Mouse (Mus musculus) CH12.LX (cell line): ENCODE results near the gene Stx5a. TPM values are rescaled to one million over a fixed set of nuclear protein-coding genes. Genes with fewer than 3 reads are reported as not detected.
A peak's percentile ranks its signal among the peaks of the same experiment; 100 is the strongest.

ENCODE experiments used
- DNase-seq: peaks from one replicate; pipeline ENCODE4 v3.0.0-alpha.2; 2013; ENCODE audit errors: extremely low read depth
- H3K27ac ChIP-seq: 2 replicates; pipeline ENCODE4 v1.5.1; 2012; ENCODE audit warnings: low read depth, mild to moderate bottlenecking, control low read depth, moderate library complexity; ENCODE audit not compliant: insufficient read depth
- H3K27me3 ChIP-seq: replicated peaks from 2 replicates; pipeline ENCODE3; 2012; ENCODE audit warnings: inconsistent platforms
- H3K36me3 ChIP-seq, 2 experiments: replicated peaks in 1 of 2; 2 replicates each; pipeline versions ENCODE3 to v1.6.1; 2012; ENCODE audit warnings: inconsistent platforms in 1 of 2, low read length in 1 of 2, mild to moderate bottlenecking in 1 of 2, mixed read lengths in 1 of 2, moderate library complexity in 1 of 2; ENCODE audit not compliant: control insufficient read depth in 1 of 2, insufficient read depth in 1 of 2
- H3K4me1 ChIP-seq, 2 experiments: 2 replicates each; pipeline ENCODE4 v1.6.1; 2012; ENCODE audit warnings: inconsistent platforms in 1 of 2, moderate library complexity in 1 of 2; ENCODE audit not compliant: insufficient read depth in 2 of 2, control insufficient read depth in 1 of 2
- H3K4me2 ChIP-seq: 2 replicates; pipeline ENCODE4 v1.6.1; 2012; ENCODE audit warnings: low read depth, mild to moderate bottlenecking, control low read depth; ENCODE audit not compliant: poor library complexity, insufficient read depth, severe bottlenecking
- H3K4me3 ChIP-seq, 3 experiments: fragments of 150-350 bp in 1 of 3; sonication (generic) in 1 of 3; replicated peaks in 1 of 3; 2 replicates each; pipeline versions ENCODE3 to v1.5.1; 2011 to 2012; ENCODE audit warnings: low read depth in 2 of 3, low read length in 2 of 3, mild to moderate bottlenecking in 2 of 3, moderate library complexity in 2 of 3, control low read depth in 1 of 3, improper control_type of control experiment in 1 of 3, inconsistent platforms in 1 of 3, mixed read lengths in 1 of 3; ENCODE audit not compliant: poor library complexity in 1 of 3
- H3K79me2 ChIP-seq: replicated peaks from 2 replicates; pipeline ENCODE4 v1.6.1; 2012; ENCODE audit warnings: mild to moderate bottlenecking, moderate library complexity; ENCODE audit not compliant: control insufficient read depth, poor library complexity, insufficient read depth, severe bottlenecking; ENCODE audit errors: extremely low read depth
- H3K9ac ChIP-seq: 2 replicates; pipeline ENCODE4 v1.6.1; 2012; ENCODE audit warnings: low read depth, mild to moderate bottlenecking, control low read depth, moderate library complexity; ENCODE audit not compliant: insufficient read depth
- H3K9me3 ChIP-seq: replicated peaks from 2 replicates; pipeline ENCODE3; 2012; ENCODE audit warnings: low read length, inconsistent platforms, mixed read lengths
- BHLHE40 ChIP-seq: IDR thresholded peaks from 2 replicates; pipeline ENCODE4 v1.6.1; 2011; ENCODE audit warnings: mild to moderate bottlenecking, low read depth, low read length, improper control_type of control experiment
- CHD1 ChIP-seq: IDR thresholded peaks from 2 replicates; pipeline ENCODE4 v1.6.1; 2012; ENCODE audit warnings: low read depth, low read length, improper control_type of control experiment, inconsistent platforms
- CHD2 ChIP-seq: IDR thresholded peaks from 2 replicates; pipeline ENCODE4 v1.6.1; 2011; ENCODE audit warnings: low read length, improper control_type of control experiment
- ELF1 ChIP-seq: IDR thresholded peaks from 2 replicates; pipeline ENCODE4 v1.6.1; 2014; ENCODE audit warnings: low read depth, mild to moderate bottlenecking, inconsistent platforms, low read length, improper control_type of control experiment
- EP300 ChIP-seq: IDR thresholded peaks from 2 replicates; pipeline ENCODE4 v1.6.1; 2011; ENCODE audit warnings: low read length, improper control_type of control experiment
- ETS1 ChIP-seq: conservative IDR thresholded peaks from 2 replicates; pipeline ENCODE4 v1.6.1; 2012; ENCODE audit warnings: low read depth, mild to moderate bottlenecking, inconsistent platforms, low read length, improper control_type of control experiment, moderate library complexity
- IRF4 ChIP-seq: IDR thresholded peaks from 2 replicates; pipeline ENCODE4 v1.6.1; 2014; ENCODE audit warnings: low read depth, mild to moderate bottlenecking, inconsistent platforms, low read length, improper control_type of control experiment
- JUN ChIP-seq: IDR thresholded peaks from 2 replicates; pipeline ENCODE4 v1.6.1; 2011; ENCODE audit warnings: low read depth, mild to moderate bottlenecking, low read length, improper control_type of control experiment, moderate library complexity; ENCODE audit not compliant: insufficient read depth
- JUND ChIP-seq: conservative IDR thresholded peaks from 2 replicates; pipeline ENCODE4 v1.6.1; 2011; ENCODE audit warnings: low read depth, low read length, improper control_type of control experiment
- KAT2A ChIP-seq: IDR thresholded peaks from 2 replicates; pipeline ENCODE4 v1.6.1; 2012; ENCODE audit warnings: low read length, improper control_type of control experiment, inconsistent platforms; ENCODE audit not compliant: insufficient replicate concordance
- MAFK ChIP-seq: IDR thresholded peaks from 2 replicates; pipeline ENCODE4 v1.6.1; 2011; ENCODE audit warnings: low read length, improper control_type of control experiment; ENCODE audit not compliant: insufficient replicate concordance
- MAX ChIP-seq: IDR thresholded peaks from 2 replicates; pipeline ENCODE4 v1.6.1; 2011; ENCODE audit warnings: low read length, improper control_type of control experiment
- MEF2A ChIP-seq: IDR thresholded peaks from 2 replicates; pipeline ENCODE4 v1.6.1; 2014; ENCODE audit warnings: low read depth, mild to moderate bottlenecking, inconsistent platforms, low read length, improper control_type of control experiment, borderline replicate concordance
- MXI1 ChIP-seq: IDR thresholded peaks from 2 replicates; pipeline ENCODE4 v1.6.1; 2011; ENCODE audit warnings: mild to moderate bottlenecking, low read depth, low read length, improper control_type of control experiment
- MYC ChIP-seq: IDR thresholded peaks from 2 replicates; pipeline ENCODE4 v1.6.1; 2011; ENCODE audit warnings: low read depth, mild to moderate bottlenecking, improper control_type of control experiment, low read length
- NELFE ChIP-seq: IDR thresholded peaks from 2 replicates; pipeline ENCODE4 v1.6.1; 2011; ENCODE audit warnings: low read depth, low read length, improper control_type of control experiment
- NRF1 ChIP-seq: IDR thresholded peaks from 2 replicates; pipeline ENCODE4 v1.6.1; 2014; ENCODE audit warnings: low read depth, mild to moderate bottlenecking, inconsistent platforms, low read length, improper control_type of control experiment, moderate library complexity
- PAX5 ChIP-seq: IDR thresholded peaks from 2 replicates; pipeline ENCODE4 v1.6.1; 2012; ENCODE audit warnings: low read length, inconsistent platforms, mixed read lengths
- POLR2A ChIP-seq: IDR thresholded peaks from 2 replicates; pipeline ENCODE4 v1.6.1; 2011; ENCODE audit warnings: low read depth, mild to moderate bottlenecking, improper control_type of control experiment, low read length
- POLR2AphosphoS2 ChIP-seq: IDR thresholded peaks from 2 replicates; pipeline ENCODE4 v1.6.1; 2011; ENCODE audit warnings: low read depth, low read length, improper control_type of control experiment
- RAD21 ChIP-seq: IDR thresholded peaks from 2 replicates; pipeline ENCODE4 v1.6.1; 2011; ENCODE audit warnings: low read depth, mild to moderate bottlenecking, low read length, improper control_type of control experiment, moderate library complexity
- RCOR1 ChIP-seq: conservative IDR thresholded peaks from 2 replicates; pipeline ENCODE4 v1.6.1; 2012; ENCODE audit warnings: low read depth, mild to moderate bottlenecking, inconsistent platforms, low read length, improper control_type of control experiment
- SIN3A ChIP-seq: IDR thresholded peaks from 2 replicates; pipeline ENCODE4 v1.6.1; 2012; ENCODE audit warnings: low read length, improper control_type of control experiment, inconsistent platforms
- SMC3 ChIP-seq: IDR thresholded peaks from 2 replicates; pipeline ENCODE4 v1.6.1; 2011; ENCODE audit warnings: low read depth, low read length, improper control_type of control experiment
- TBP ChIP-seq: conservative IDR thresholded peaks from 2 replicates; pipeline ENCODE4 v1.6.1; 2011; ENCODE audit warnings: low read depth, low read length, improper control_type of control experiment
- TCF12 ChIP-seq: IDR thresholded peaks from 2 replicates; pipeline ENCODE4 v1.6.1; 2014; ENCODE audit warnings: low read depth, mild to moderate bottlenecking, inconsistent platforms, low read length, improper control_type of control experiment
- USF1 ChIP-seq: IDR thresholded peaks from 2 replicates; pipeline ENCODE4 v1.6.1; 2014; ENCODE audit warnings: low read depth, mild to moderate bottlenecking, inconsistent platforms, low read length, improper control_type of control experiment
- USF2 ChIP-seq: conservative IDR thresholded peaks from 2 replicates; pipeline ENCODE4 v1.6.1; 2011; ENCODE audit warnings: low read depth, low read length, improper control_type of control experiment
- ZC3H11A ChIP-seq: IDR thresholded peaks from 2 replicates; pipeline ENCODE4 v1.6.1; 2012; ENCODE audit warnings: low read depth, mild to moderate bottlenecking, inconsistent platforms, low read length, improper control_type of control experiment
- ZKSCAN1 ChIP-seq: IDR thresholded peaks from 2 replicates; pipeline ENCODE4 v1.6.1; 2012; ENCODE audit warnings: low read depth, inconsistent platforms, low read length, improper control_type of control experiment, borderline replicate concordance
- ZMIZ1 ChIP-seq: IDR thresholded peaks from 2 replicates; pipeline ENCODE4 v1.6.1; 2012; ENCODE audit warnings: low read depth, mild to moderate bottlenecking, inconsistent platforms, low read length, improper control_type of control experiment
- ZNF384 ChIP-seq: IDR thresholded peaks from 2 replicates; pipeline ENCODE4 v1.6.1; 2012; ENCODE audit warnings: low read depth, low read length, improper control_type of control experiment, inconsistent platforms
- dilution Hi-C: fragments of 300-500 bp; cut with MboI; formaldehyde crosslinking; loops from 2 replicates; pipeline ENCODE4 v1.14.3; 2020; ENCODE audit warnings: low sequenced_read_pairs; ENCODE audit not compliant: extremely low pct_unique_long_range_greater_than_20kb, extremely low pct_ligation_motif_present
- in situ Hi-C: fragments of 300-500 bp; cut with MboI; formaldehyde crosslinking; loops from 3 replicates; pipeline ENCODE4 v1.14.3; 2019; ENCODE audit warnings: low sequenced_read_pairs, low pct_ligation_motif_present, low pct_unique_long_range_greater_than_20kb, mixed read lengths
- polyA plus RNA-seq: library from polyadenylated mRNA; unstranded; fragments of >175 nt; gene quantifications from 2 replicates; pipeline ENCODE4 v1.2.1, GENCODE M21; 2012; ENCODE audit warnings: low read depth; ENCODE audit not compliant: insufficient read length
- total RNA-seq, 2 experiments: library from RNA; depleted of rRNA; stranded (reverse); fragments of 300-350 nt in 1 of 2; fragments of >200 nt in 1 of 2; gene quantifications; 2 replicates each; pipeline ENCODE4 v1.2.3; 2012 to 2014

Gene Stx5a
- total and polyA plus RNA-seq, 3 experiments, result 35.2 to 49.1 (median 48.1) TPM

GRCm38 (mm10) chr19:8711949-8712869 lies 29.0 kb upstream of the Stx5a start:
- H3K27ac ChIP-seq, result peak overlapping the region; percentile 96
- peak; percentile 80 for DNase-seq
- H3K79me2 ChIP-seq, result peaks cover 33% of the 10 kb centered on the region
- H3K27me3 ChIP-seq, result no peaks in the 10 kb centered on the region
- in situ Hi-C loops, result no loop called here
- no peaks in the 10 kb centered on the region for H3K9me3 ChIP-seq
- dilution Hi-C loops, result no loop called here
- peaks cover 43 to 55% of the 10 kb centered on the region in 2 experiments for H3K36me3 ChIP-seq
- peaks cover 0 to 52% of the 10 kb centered on the region in 2 experiments; a peak in 2 of 4 replicates for H3K4me1 ChIP-seq
- H3K4me3 ChIP-seq, result peak overlapping the region; percentile 73 to 99 (median 89)
- peak overlapping the region; percentile 86 for H3K4me2 ChIP-seq
- peak overlapping the region; percentile 96 for H3K9ac ChIP-seq
- TF ChIP-seq EP300 (peak; percentile 86), POLR2A (peak; percentile 51; the same call in 1 of the 2 replicates), TCF12 (peak; percentile 58; the same call in 1 of the 2 replicates), SIN3A (peak; percentile 97), USF1 (no peak), CHD2 (no peak; the same call in 1 of the 2 replicates), USF2 (no peak), POLR2AphosphoS2 (peak; percentile 85), RAD21 (no peak), CHD1 (no peak; the same call in 1 of the 2 replicates), ZKSCAN1 (no peak), MAX (no peak; the same call in 1 of the 2 replicates), MXI1 (peak; percentile 71; the same call in 1 of the 2 replicates), JUN (no peak), ZNF384 (no peak), SMC3 (no peak), IRF4 (peak; percentile 80), NELFE (peak; percentile 35; the same call in 1 of the 2 replicates), ELF1 (peak; percentile 48), TBP (peak; percentile 65), MEF2A (peak; percentile 47; the same call in 1 of the 2 replicates), ZMIZ1 (peak; percentile 46; the same call in 1 of the 2 replicates), BHLHE40 (peak; percentile 50), RCOR1 (0 out of 2 replicates have a peak, but pooled peaks have one; percentile 44), PAX5 (no peak), NRF1 (no peak), ZC3H11A (no peak), MYC (0 out of 2 replicates have a peak, but pooled peaks have one; percentile 28), ETS1 (peak; percentile 77), KAT2A (0 out of 2 replicates have a peak, but pooled peaks have one; percentile 14), JUND (no peak), MAFK (peak; percentile 36; the same call in 1 of the 2 replicates)
